Mouse (Mus musculus) intestine, embryonic 15.5 days (tissue): ENCODE results near the gene Bad. TPM values are rescaled to one million over a fixed set of nuclear protein-coding genes. Genes with fewer than 3 reads are reported as not detected.

Experiments
- ATAC-seq: fragments of 200-750 bp; cut with Nextera tagmentation; 2 replicates; pipeline ENCODE4 v1.8.0; 2017; ENCODE audit warnings: moderate TSS enrichment, moderate library complexity
- H3K27ac ChIP-seq: fragments of 300-500 bp; sonication (generic); 2 replicates; pipeline ENCODE4 v1.5.1; 2015; ENCODE audit warnings: mild to moderate bottlenecking, inconsistent platforms
- H3K27me3 ChIP-seq: fragments of 300-500 bp; sonication (generic); replicated peaks from 2 replicates; pipeline ENCODE4 v1.6.1; 2015; ENCODE audit warnings: inconsistent platforms
- H3K36me3 ChIP-seq: fragments of 300-500 bp; sonication (generic); 2 replicates; pipeline ENCODE4 v1.6.1; 2015; ENCODE audit warnings: inconsistent platforms
- H3K4me1 ChIP-seq: fragments of 300-500 bp; sonication (generic); replicated peaks from 2 replicates; pipeline ENCODE4 v1.6.1; 2015; ENCODE audit warnings: inconsistent platforms
- H3K4me2 ChIP-seq: fragments of 300-500 bp; sonication (generic); replicated peaks from 2 replicates; pipeline ENCODE4 v1.6.1; 2015; ENCODE audit warnings: mild to moderate bottlenecking, inconsistent platforms
- H3K4me3 ChIP-seq: fragments of 300-500 bp; sonication (generic); replicated peaks from 2 replicates; pipeline ENCODE4 v1.5.1; 2015; ENCODE audit warnings: inconsistent platforms
- H3K9ac ChIP-seq: fragments of 300-500 bp; sonication (generic); 2 replicates; pipeline ENCODE4 v1.6.1; 2015; ENCODE audit warnings: inconsistent platforms
- H3K9me3 ChIP-seq: fragments of 300-500 bp; sonication (generic); 2 replicates; pipeline ENCODE4 v1.6.1; 2016; ENCODE audit warnings: inconsistent platforms
- WGBS: fragments of 180-500 bp; shearing (Covaris S2); methylation state at CpG from one replicate; pipeline ENCODE4 v1.1.7; 2015; 5-methylcytosine and 5-hydroxymethylcytosine counted together
- polyA plus RNA-seq: library from polyadenylated mRNA; unstranded; fragments of >200 nt; fragmentation: Nextera tagmentation; extraction: Ambion mirVana; gene quantifications from 2 replicates; pipeline ENCODE4 v1.2.1, GENCODE M21; 2015

The Bad gene
- polyA plus RNA-seq, 1 experiment from 2014 or later, result 70.0 TPM

GRCm38 (mm10) chr19:6928080-6928479 lies 13.6 kb upstream of the Bad start:
- H3K36me3 ChIP-seq, result no peaks in the 10 kb centered on the region
- H3K27ac ChIP-seq, result no peak overlapping the region
- ATAC-seq, result no peak
- no peak overlapping the region for H3K4me3 ChIP-seq
- H3K9me3 ChIP-seq, result no peaks in the 10 kb centered on the region
- WGBS, result 15% methylated on average over 9 of the region's 9 CpGs
- peaks cover 77% of the 10 kb centered on the region for H3K27me3 ChIP-seq
- no peak overlapping the region for H3K4me2 ChIP-seq
- H3K9ac ChIP-seq, result no peak overlapping the region
- peaks cover 16% of the 10 kb centered on the region for H3K4me1 ChIP-seq

GRCm38 (mm10) chr19:6931002-6931401 lies 10.7 kb upstream of the Bad start:
- H3K4me2 ChIP-seq, result no peak overlapping the region
- H3K4me1 ChIP-seq, result peaks cover 19% of the 10 kb centered on the region
- ATAC-seq, result no peak
- no peaks in the 10 kb centered on the region for H3K36me3 ChIP-seq
- no peak overlapping the region for H3K27ac ChIP-seq
- WGBS, result 0% methylated on average over 2 of the region's 2 CpGs
- no peak overlapping the region for H3K9ac ChIP-seq
- H3K27me3 ChIP-seq, result peaks cover 83% of the 10 kb centered on the region
- H3K9me3 ChIP-seq, result no peaks in the 10 kb centered on the region
- no peak overlapping the region for H3K4me3 ChIP-seq

GRCm38 (mm10) chr19:6932018-6932417 lies 9.6 kb upstream of the Bad start:
- WGBS, result 45% methylated on average over 1 of the region's 1 CpGs
- no peaks in the 10 kb centered on the region for H3K36me3 ChIP-seq

GRCm38 (mm10) chr19:6933102-6933435 lies 8.6 kb upstream of the Bad start:
- Histone ChIP-seq H3K27ac (no peak overlapping the region), H3K27me3 (peaks cover 65% of the 10 kb centered on the region), H3K4me3 (0 out of 2 replicates have a peak overlapping the region, but pooled peaks have one; percentile 41), H3K4me1 (peaks cover 14% of the 10 kb centered on the region), H3K9ac (no peak overlapping the region), H3K9me3 (no peaks in the 10 kb centered on the region), H3K36me3 (no peaks in the 10 kb centered on the region), H3K4me2 (no peak overlapping the region; the same call in 1 of the 2 replicates)
- no peak for ATAC-seq
- WGBS, result 26% methylated on average over 4 of the region's 4 CpGs

More at GRCm38 (mm10) chr19:6932018-6932417, 9.6 kb upstream of the Bad start:
- H3K9me3 ChIP-seq, result no peaks in the 10 kb centered on the region
- no peak overlapping the region for H3K4me2 ChIP-seq
- no peak overlapping the region for H3K27ac ChIP-seq
- peaks cover 76% of the 10 kb centered on the region for H3K27me3 ChIP-seq
- H3K4me3 ChIP-seq, result no peak overlapping the region
- ATAC-seq, result no peak
- H3K4me1 ChIP-seq, result peaks cover 14% of the 10 kb centered on the region
- H3K9ac ChIP-seq, result no peak overlapping the region

- Histone ChIP-seq H3K27me3 (peaks cover 63% of the 10 kb centered on the region), H3K4me3 (peak overlapping the region; percentile 41), H3K4me1 (peaks cover 18% of the 10 kb centered on the region), H3K9me3 (no peaks in the 10 kb centered on the region), H3K9ac (peak overlapping the region; percentile 42), H3K36me3 (no peaks in the 10 kb centered on the region), H3K27ac (no peak overlapping the region), H3K4me2 (peak overlapping the region; percentile 88)
- ATAC-seq, result peak; percentile 57
- WGBS, result 4% methylated on average over 58 of the region's 58 CpGs
Measured at GRCm38 (mm10) chr19:6933436-6934194, 8.0 kb upstream of the Bad start.

GRCm38 (mm10) chr19:6934195-6934977 lies 7.3 kb upstream of the Bad start, which contains the start of gene Kcnk4:
Gene Kcnk4 (minus strand): TSS chr19:6934515.
- WGBS, result 11% methylated on average over 23 of the region's 23 CpGs
- ATAC-seq, result 0 out of 2 replicates have a peak, but pooled peaks have one; percentile 15

DNA sequence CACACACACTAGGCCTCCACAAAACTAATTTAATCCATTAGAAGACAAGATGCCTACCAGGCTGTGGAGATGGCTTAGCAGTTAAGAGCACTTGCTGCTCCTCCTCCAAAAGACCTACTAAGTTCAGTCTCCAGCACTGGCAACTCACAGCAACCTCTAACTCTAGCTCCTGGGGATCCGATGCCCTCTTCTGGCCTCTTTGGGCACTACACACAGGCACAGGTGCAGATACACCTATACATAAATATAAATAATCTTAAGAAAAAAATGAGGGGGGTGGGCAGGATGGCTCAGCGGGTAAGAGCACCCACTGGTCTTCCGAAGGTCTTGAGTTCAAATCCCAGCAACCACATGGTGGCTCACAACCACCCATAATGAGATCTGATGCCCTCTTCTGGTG lies 5.4 kb upstream of the Bad start:
- Histone ChIP-seq H3K27me3 (peaks cover 47% of the 10 kb centered on the region), H3K4me3 (no peak overlapping the region), H3K27ac (no peak overlapping the region), H3K4me2 (no peak overlapping the region), H3K9ac (no peak overlapping the region), H3K4me1 (peaks cover 29% of the 10 kb centered on the region), H3K36me3 (no peaks in the 10 kb centered on the region), H3K9me3 (no peaks in the 10 kb centered on the region)
- WGBS, result 22% methylated on average over 3 of the region's 3 CpGs
- ATAC-seq, result no peak

More at GRCm38 (mm10) chr19:6934195-6934977, 7.3 kb upstream of the Bad start, which contains the start of gene Kcnk4:
- Histone ChIP-seq H3K27ac (no peak within 1 kb of the TSS), H3K36me3 (no peaks in the 10 kb centered on the region), H3K4me2 (peak within 1 kb of the TSS; percentile 88), H3K27me3 (peaks cover 58% of the 10 kb centered on the region), H3K4me3 (peak within 1 kb of the TSS; percentile 41), H3K4me1 (peaks cover 18% of the 10 kb centered on the region), H3K9ac (peak within 1 kb of the TSS; percentile 42), H3K9me3 (no peaks in the 10 kb centered on the region)

GRCm38 (mm10) chr19:6937541-6938465 lies 3.9 kb upstream of the Bad start:
- ATAC-seq, result no peak
- Histone ChIP-seq H3K27me3 (peaks cover 33% of the 10 kb centered on the region), H3K4me1 (peaks cover 33% of the 10 kb centered on the region), H3K9ac (no peak overlapping the region), H3K27ac (no peak overlapping the region), H3K36me3 (no peaks in the 10 kb centered on the region), H3K9me3 (no peaks in the 10 kb centered on the region), H3K4me3 (no peak overlapping the region), H3K4me2 (no peak overlapping the region)
- 78% methylated on average over 16 of the region's 16 CpGs for WGBS

DNA sequence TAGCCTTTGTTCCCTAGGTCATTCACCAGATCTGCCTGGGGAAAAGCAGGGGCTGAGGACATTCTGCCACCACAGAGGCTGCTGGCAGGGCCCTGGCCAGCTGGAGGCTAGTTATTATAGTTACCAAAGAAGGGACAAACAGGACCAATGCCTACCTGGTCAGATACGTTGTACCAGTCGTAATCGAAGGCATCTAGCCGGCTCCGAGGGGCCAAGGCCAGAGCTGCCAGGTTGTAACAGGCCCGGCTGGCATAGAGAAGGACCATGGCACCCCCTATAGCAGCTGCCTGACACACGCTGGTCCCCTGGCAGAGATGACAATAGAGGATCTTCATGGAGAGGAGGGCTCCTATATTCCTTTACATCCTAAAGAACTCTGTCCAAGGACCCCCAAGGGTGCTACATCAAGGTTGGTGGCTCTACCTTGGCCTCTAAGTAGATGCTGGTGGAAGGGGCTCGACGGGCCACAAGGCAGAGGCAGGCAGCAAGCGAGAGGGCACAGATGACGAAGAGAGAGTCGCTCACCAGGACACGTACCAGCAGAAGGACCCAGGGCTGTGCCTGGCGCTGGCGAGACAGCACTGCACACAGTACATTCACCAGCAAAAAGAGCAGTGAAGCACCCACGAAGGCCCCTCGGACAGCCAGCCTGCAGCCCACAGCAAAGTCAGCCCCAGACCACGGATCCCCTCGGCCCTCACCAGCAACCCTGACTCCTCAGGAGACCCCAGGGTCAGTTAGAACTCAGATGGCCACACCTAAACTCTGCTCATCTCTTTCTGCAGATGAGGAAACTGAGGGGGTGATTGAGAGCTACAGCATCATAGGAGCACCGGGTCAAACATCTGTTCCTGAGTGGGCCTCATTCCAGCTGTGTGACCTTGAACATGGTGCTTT lies 2.3 kb upstream of the Bad start:
- Histone ChIP-seq H3K4me2 (no peak overlapping the region), H3K9ac (no peak overlapping the region), H3K4me1 (peaks cover 28% of the 10 kb centered on the region), H3K36me3 (no peaks in the 10 kb centered on the region), H3K27me3 (peaks cover 17% of the 10 kb centered on the region), H3K9me3 (no peaks in the 10 kb centered on the region), H3K4me3 (no peak overlapping the region), H3K27ac (no peak overlapping the region)
- 91% methylated on average over 20 of the region's 20 CpGs for WGBS
- ATAC-seq, result no peak

- Histone ChIP-seq H3K36me3 (no peaks in the 10 kb centered on the region), H3K9ac (peak overlapping the region; percentile 90), H3K27me3 (peaks cover 6% of the 10 kb centered on the region; the same call in 1 of the 2 replicates), H3K4me1 (peaks cover 26% of the 10 kb centered on the region), H3K4me2 (peak overlapping the region; percentile 95), H3K9me3 (no peaks in the 10 kb centered on the region), H3K4me3 (peak overlapping the region; percentile 78), H3K27ac (peak overlapping the region; percentile 55; the same call in 1 of the 2 replicates)
- ATAC-seq, result 0 out of 2 replicates have a peak, but pooled peaks have one; percentile 3
- 19% methylated on average over 29 of the region's 29 CpGs for WGBS
Measured at GRCm38 (mm10) chr19:6940396-6941351, 987 bp upstream of the Bad start.
